Mouse (Mus musculus) lung, embryonic 16.5 days (tissue): ENCODE data around the gene Zfp563. TPM values are rescaled to one million over a fixed set of nuclear protein-coding genes. Genes with fewer than 3 reads are reported as not detected.

Experiments
- ATAC-seq: fragments of 200-750 bp; cut with Nextera tagmentation; 2 replicates; pipeline ENCODE4 v1.8.0; 2017; ENCODE audit warnings: low read depth, mild to moderate bottlenecking, moderate library complexity
- H3K27ac ChIP-seq: fragments of 300-500 bp; sonication (generic); 2 replicates; pipeline ENCODE4 v1.5.1; 2014; ENCODE audit warnings: mild to moderate bottlenecking, control low read depth, low read length
- H3K27me3 ChIP-seq: fragments of 300-500 bp; sonication (generic); 2 replicates; pipeline ENCODE4 v1.6.1; 2014; ENCODE audit warnings: low read depth, low read length, mixed read lengths; ENCODE audit not compliant: control insufficient read depth, insufficient read depth
- H3K36me3 ChIP-seq: fragments of 300-500 bp; sonication (generic); 2 replicates; pipeline ENCODE4 v1.6.1; 2014; ENCODE audit warnings: low read length; ENCODE audit not compliant: control insufficient read depth, insufficient read depth
- H3K4me1 ChIP-seq: fragments of 300-500 bp; sonication (generic); replicated peaks from 2 replicates; pipeline ENCODE4 v1.6.1; 2014; ENCODE audit warnings: low read length, mixed read lengths; ENCODE audit not compliant: control insufficient read depth, insufficient read depth
- H3K4me2 ChIP-seq: fragments of 300-500 bp; sonication (generic); 2 replicates; pipeline ENCODE4 v1.6.1; 2014; ENCODE audit warnings: low read depth, low read length, control low read depth
- H3K4me3 ChIP-seq: fragments of 300-500 bp; sonication (generic); 2 replicates; pipeline ENCODE4 v1.5.1; 2014; ENCODE audit warnings: mild to moderate bottlenecking, low read length, control low read depth
- H3K9ac ChIP-seq: fragments of 300-500 bp; sonication (generic); 2 replicates; pipeline ENCODE4 v1.6.1; 2014; ENCODE audit warnings: low read length, control low read depth
- H3K9me3 ChIP-seq: fragments of 300-500 bp; sonication (generic); 2 replicates; pipeline ENCODE4 v1.6.1; 2016; ENCODE audit warnings: low read length; ENCODE audit not compliant: control insufficient read depth
- WGBS: fragments of 180-500 bp; shearing (Covaris S2); extraction: QIAGEN DNeasy Blood & Tissue Kit; methylation state at CpG from one replicate; pipeline ENCODE4 v1.1.7; 2014; 5-methylcytosine and 5-hydroxymethylcytosine counted together
- polyA plus RNA-seq: library from polyadenylated mRNA; unstranded; fragments of >200 nt; fragmentation: Nextera tagmentation; extraction: Ambion mirVana; gene quantifications from 2 replicates; pipeline ENCODE4 v1.2.1, GENCODE M21; 2015

The Zfp563 gene
- polyA plus RNA-seq, 1 experiment from 2014 or later: 9.6 TPM

DNA sequence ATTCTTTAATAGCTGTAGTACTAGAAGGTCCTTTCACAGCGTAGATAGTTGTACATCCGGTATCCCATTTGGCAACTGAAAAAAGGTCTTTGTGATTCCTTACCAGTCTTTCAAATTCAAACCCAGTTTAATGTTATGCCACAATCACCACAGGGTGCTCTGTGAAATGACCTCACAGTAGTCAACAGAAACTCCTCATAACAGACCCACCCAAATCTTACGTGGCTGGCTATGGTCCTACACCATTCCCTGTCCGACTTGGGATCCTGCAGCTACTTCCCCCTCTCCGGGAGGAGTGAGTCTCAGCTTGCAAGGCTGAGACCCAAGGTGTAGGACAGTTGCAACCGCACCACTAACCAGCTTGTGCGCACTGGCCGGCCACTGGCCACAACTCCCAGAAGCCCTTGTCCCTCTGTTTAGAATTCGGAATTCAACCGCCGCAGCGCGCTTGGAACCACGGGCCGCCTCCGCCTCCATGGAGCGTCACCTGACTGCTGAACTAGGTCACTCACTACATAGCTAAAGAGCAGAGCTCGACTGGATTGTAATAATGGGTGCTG is 50.2 kb downstream of the Zfp563 start, which contains the start of gene Morc2b:
Morc2b (minus strand) TSS at position 423 of the 560 bp plus-strand sequence.
- Histone ChIP-seq H3K9ac (no peak within 1 kb of the TSS), H3K9me3 (no peaks in the 10 kb centered on the region), H3K4me3 (no peak within 1 kb of the TSS), H3K27me3 (no peaks in the 10 kb centered on the region), H3K4me2 (no peak within 1 kb of the TSS), H3K36me3 (no peaks in the 10 kb centered on the region), H3K27ac (no peak within 1 kb of the TSS), H3K4me1 (no peaks in the 10 kb centered on the region)
- ATAC-seq: no peak
- 73% methylated on average over 18 of the region's 18 CpGs for WGBS

Other genes starting within 250 kb of the Zfp563 start
- 9.1 and 10.4 TPM in 2 replicates for gene Zfp870, start 197.7 kb upstream of the Zfp563 start, polyA plus RNA-seq
- 0.25 TPM in 1 of 2 replicates, not detected in the other for gene Cyp4f14, start 172.0 kb upstream of the Zfp563 start, polyA plus RNA-seq
- gene Cyp4f13, start 141.9 kb upstream of the Zfp563 start, polyA plus RNA-seq: 11.6 and 17.2 TPM in 2 replicates
- 10.7 and 10.9 TPM in 2 replicates for gene Zfp472, start 123.5 kb upstream of the Zfp563 start, polyA plus RNA-seq
- 11.3 and 12.7 TPM in 2 replicates for gene Zfp952, start 96.2 kb upstream of the Zfp563 start, polyA plus RNA-seq
- 13.6 and 14.9 TPM in 2 replicates for gene Zfp763, start 55.9 kb upstream of the Zfp563 start, polyA plus RNA-seq
- gene 4921501E09Rik, start 21.3 kb upstream of the Zfp563 start, polyA plus RNA-seq: not detected in 2 replicates
- not detected in 2 replicates for gene Morc2b, start 50.4 kb downstream of the Zfp563 start, polyA plus RNA-seq
- gene Olfr55, start 79.1 kb downstream of the Zfp563 start, polyA plus RNA-seq: not detected in 2 replicates
- gene Olfr239, start 102.0 kb downstream of the Zfp563 start, polyA plus RNA-seq: not detected in 2 replicates
- gene Olfr1564, start 132.4 kb downstream of the Zfp563 start, polyA plus RNA-seq: not detected in 2 replicates
- 20.1 and 20.7 TPM in 2 replicates for gene Zfp955a, start 165.8 kb downstream of the Zfp563 start, polyA plus RNA-seq
- not detected in 2 replicates for gene Olfr63, start 175.4 kb downstream of the Zfp563 start, polyA plus RNA-seq
- gene Zfp955b, start 200.2 kb downstream of the Zfp563 start, polyA plus RNA-seq: 12.0 and 12.2 TPM in 2 replicates